Mouse (Mus musculus): Measurements from ENCODE around the gene Pa2g4. TPM values are rescaled to one million over a fixed set of nuclear protein-coding genes. Genes with fewer than 3 reads are reported as not detected.

Gene Pa2g4
- total RNA-seq, 2 experiments from 2014 or later: 67.1 to 68.6 TPM

DNA sequence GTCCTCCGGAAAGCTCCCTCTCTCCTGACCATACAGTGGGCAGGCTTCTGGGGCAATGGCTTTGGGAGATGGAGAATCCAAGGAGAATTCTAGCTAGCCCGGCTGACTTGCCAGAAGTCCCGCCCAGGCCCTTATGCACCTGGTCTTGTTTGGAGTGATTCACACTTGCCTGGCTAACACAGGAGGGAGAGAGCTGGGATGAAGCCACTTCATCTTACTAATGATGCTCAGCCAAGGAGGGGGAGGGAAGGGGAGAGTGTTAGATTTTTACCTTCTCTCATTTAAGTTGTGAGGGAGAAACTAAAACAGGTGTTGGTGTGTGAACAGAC lies 20.3 kb downstream of the Pa2g4 start:
- intact Hi-C loops (cut with DNase I): loop anchor here (10.0 kb wide), 1 partner anchor 171 kb away; the partner anchor contains the start of gene Ankrd52
- no peak for DNase-seq (ENCODE audit: low spot score in 2 of 2)

- no peak for DNase-seq (ENCODE audit: low spot score in 2 of 2)
- intact Hi-C loops (cut with DNase I): loop anchor here (10.0 kb wide), 1 partner anchor 170 kb away; the partner anchor contains the start of gene Ankrd52
Measured at GRCm38 (mm10) chr10:128544674-128545569, 20.9 kb downstream of the Pa2g4 start.

DNA sequence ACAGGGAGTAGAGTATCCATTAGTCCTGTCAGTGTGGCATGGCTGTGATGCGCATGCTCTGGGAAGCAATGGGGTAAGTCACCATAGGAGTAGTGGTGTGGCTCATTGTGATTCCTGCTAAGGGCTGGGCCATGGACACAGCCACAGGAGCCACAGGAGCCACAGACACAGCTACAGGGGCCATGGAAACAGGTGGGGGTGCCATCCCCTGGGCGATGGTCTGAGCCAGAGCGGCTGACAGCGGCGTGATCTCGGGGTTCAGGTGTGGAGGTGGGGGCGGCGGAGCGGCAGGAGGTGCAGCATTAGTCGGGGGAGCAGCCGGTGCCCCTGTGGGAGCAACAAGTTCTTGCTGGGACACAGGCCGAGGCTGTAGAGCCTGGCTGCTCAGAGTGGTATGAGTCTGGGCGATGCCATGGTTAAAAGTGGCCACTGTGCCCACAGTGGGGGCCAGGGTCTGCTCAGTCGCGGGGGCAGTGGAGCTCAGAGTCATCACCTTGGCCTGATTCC lies 21.6 kb downstream of the Pa2g4 start:
- intact Hi-C loops (cut with DNase I): loop anchor here (10.0 kb wide), 1 partner anchor 169 kb away; the partner anchor contains the start of gene Ankrd52
- DNase-seq (ENCODE audit: low spot score in 2 of 2): no peak

DNA sequence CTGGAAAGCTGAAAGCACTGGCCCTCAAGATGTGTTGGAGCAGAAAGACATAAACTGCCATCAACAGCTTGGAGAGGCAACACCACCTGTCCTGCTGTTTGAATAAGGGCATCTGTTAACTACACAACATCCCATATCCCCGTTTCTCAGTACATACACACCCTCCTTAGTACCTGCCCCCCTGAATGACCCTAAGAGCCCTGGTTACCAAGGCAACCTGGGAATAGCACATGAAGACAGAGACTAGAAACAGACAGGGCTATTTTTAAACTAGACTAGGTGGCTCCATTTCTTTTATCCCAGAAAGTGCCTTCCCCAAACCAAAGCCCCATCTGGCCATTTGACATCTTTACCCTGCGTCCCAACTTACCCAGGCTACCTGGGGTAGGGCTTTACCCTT lies 22.7 kb downstream of the Pa2g4 start:
- intact Hi-C loops (cut with DNase I): loop anchor here (10.0 kb wide), 1 partner anchor 168 kb away; the partner anchor contains the start of gene Ankrd52
- peak in 1 of 2 experiments; percentile 60 for DNase-seq (ENCODE audit: low spot score in 2 of 2)

DNA sequence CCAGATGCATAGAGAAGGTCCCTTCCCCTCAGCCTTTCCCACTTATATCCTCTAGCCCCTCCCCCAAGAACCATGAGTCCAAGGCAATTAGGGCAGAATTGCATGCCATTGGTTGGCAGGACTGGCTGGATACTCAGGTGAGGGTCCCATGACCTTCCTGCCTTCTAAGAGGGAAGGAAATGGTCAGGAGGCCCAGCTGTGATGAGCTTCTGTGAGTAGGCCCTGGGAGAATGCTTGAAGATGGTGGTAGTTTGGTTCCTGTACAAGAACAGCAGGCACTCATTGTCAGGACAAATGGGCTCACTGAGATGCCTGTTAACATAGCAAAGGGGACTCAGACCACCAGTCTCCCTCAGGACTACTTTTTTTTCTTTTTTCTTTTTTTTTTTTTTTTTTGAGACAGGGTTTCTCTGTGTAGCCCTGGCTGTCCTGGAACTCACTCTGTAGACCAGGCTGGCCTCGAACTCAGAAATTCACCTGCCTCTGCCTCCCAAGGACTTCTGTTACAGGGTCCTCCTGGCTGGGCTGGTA lies 27.4 kb downstream of the Pa2g4 start:
- no peak for DNase-seq (ENCODE audit: low spot score in 2 of 2)
- intact Hi-C loops (cut with DNase I): loop anchor here (5.0 kb wide), 1 partner anchor 46 kb away; the partner anchor contains the start of gene Myl6

DNA sequence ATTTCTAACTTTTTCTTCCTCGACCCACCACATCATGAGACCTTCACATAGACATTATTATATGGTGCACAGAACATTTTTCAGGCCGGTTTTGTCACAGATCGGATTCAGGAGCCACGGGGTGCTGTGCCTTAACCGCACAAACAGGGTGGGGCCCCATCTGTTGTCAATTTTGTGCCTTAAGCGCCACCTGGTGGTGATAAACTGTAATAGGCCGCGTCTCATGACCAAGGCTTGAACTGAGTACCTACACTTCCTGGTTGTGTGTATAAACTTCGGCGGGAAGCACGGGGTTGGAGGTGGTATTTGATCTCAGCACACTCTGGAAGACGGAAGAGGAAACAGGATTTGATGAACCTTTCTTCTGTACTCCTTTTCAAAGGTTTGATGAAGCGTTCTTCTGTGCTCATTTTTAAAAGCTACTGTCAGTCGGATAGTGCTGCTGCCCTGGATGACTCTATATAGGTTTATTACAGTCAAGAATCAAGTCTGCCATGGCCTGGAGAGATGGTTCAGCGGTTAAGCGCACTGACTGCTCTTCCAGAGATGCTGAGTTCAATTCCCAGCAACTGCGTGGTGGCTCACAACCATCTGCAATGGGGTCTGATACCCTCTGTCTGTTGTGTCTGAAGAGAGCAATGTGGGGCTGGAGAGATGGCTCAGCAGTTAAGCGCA lies 29.4 kb downstream of the Pa2g4 start:
- intact Hi-C loops (cut with DNase I): loop anchor here (5.0 kb wide), 1 partner anchor 44 kb away; the partner anchor contains the start of gene Myl6
- DNase-seq (ENCODE audit: low spot score in 2 of 2): peak; percentile 91

DNA sequence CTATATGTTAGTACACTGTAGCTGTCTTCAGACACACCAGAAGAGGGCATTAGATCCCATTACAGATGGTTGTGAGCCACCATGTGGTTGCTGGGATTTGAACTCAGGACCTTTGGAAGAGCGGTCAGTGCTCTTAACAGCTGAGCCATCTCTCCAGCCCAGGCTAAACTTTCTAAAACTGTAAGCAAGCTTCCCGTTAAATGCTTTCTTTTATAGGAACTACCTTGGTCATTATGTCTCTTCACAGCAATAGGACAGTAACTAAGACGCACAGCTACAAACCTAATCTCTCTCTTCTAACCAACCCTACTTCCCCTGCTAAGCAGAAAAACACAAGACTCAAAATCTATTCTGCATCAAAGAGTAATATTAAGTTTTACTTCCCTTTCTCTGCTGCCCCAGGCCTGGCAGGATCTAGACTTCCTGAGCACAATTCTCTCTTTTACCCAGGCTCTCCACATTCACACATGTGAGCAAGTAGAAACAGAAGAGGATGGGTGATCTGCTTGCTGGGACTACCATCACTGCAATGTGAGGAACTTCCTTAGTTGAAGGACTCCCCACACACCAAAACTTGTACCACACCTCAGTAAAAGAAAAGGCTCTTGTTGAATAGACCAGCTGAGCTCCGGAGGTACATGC lies 30.0 kb downstream of the Pa2g4 start:
- intact Hi-C loops (cut with DNase I): loop anchor here (5.0 kb wide), 1 partner anchor 43 kb away; the partner anchor contains the start of gene Myl6
- no peak for DNase-seq (ENCODE audit: low spot score in 2 of 2)

DNA sequence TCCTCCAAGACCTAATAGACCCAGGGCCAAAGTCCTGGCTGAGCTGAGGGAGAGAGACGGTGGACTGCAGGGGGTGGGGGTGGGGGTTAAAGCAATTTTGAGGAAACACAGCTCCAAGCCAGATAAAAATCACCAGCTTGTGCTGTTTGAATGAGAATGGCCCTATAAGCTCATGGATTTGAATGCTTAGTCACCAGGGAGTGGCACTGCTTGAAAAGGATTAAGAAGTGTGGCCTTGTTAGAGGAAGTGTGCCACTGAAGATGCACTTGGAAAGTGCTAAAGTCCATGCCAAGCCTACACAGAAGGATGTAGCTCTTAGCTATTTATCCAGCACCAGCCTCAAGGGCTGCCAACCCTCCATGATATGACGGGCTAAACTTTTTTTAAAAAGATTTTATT lies 30.6 kb downstream of the Pa2g4 start:
- intact Hi-C loops (cut with DNase I): loop anchor here (5.0 kb wide), 1 partner anchor 43 kb away; the partner anchor contains the start of gene Myl6
- no peak for DNase-seq (ENCODE audit: low spot score in 2 of 2)

DNA sequence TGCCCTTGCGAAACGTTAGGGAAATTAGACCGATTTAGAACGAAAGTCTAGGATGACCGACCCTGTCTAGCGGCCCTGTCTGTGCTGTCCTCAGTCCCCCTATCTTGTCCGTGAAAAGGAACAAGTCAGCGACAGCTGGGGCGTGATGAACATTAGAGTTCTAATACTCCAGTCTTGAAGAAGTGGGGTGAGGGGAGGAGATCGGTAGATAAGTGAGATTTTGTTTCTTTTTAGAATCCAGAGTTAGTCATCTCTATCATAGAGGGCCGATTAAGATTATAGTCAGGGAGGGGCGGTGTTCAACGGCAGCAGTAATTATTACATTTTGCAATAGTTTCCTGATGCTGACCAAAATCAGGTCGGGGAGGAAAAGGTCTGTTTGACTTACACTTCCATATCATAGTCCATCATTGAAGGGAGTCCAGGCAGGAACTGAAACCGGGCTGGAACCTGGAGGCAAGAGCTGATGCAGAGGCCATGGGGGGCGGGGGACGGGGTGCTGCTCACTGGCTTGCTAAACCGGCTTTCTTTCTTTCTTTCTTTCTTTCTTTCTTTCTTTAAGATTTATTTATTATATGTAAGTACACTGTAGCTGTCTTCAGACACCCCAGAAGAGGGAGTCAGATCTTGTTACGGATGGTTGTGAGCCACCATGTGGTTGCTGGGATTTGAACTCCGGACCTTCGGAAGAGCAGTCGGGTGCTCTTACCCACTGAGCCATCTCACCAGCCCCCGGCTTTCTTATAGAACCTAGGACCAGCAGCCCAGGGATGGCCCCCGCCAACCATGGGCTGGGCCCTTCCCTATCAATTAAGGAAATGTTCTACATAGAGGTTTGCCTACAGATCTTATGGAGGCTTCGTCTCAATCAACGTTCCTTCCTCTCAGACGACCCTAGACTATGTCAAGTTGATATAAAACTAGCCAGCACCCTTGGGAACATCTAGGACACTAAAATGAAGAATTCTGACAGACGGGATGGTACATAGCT lies 39.1 kb downstream of the Pa2g4 start:
- intact Hi-C loops (cut with DNase I): no loop called here
- no peak for DNase-seq (ENCODE audit: low spot score in 2 of 2)

- DNase-seq (ENCODE audit: low spot score in 2 of 2): peak; percentile 89 to 95
- intact Hi-C loops (cut with DNase I): no loop called here
Measured at GRCm38 (mm10) chr10:128525671-128526308, 40.0 kb downstream of the Pa2g4 start, which contains the start of gene Esyt1. TSS of gene Esyt1 (minus strand) at chr10:128525871.

GRCm38 (mm10) chr10:128524732-128525662 lies 40.8 kb downstream of the Pa2g4 start:
- DNase-seq (ENCODE audit: low spot score in 2 of 2): peak; percentile 49 to 50
- intact Hi-C loops (cut with DNase I): no loop called here

GRCm38 (mm10) chr10:128524111-128524731 lies 41.6 kb downstream of the Pa2g4 start:
- intact Hi-C loops (cut with DNase I): no loop called here

DNA sequence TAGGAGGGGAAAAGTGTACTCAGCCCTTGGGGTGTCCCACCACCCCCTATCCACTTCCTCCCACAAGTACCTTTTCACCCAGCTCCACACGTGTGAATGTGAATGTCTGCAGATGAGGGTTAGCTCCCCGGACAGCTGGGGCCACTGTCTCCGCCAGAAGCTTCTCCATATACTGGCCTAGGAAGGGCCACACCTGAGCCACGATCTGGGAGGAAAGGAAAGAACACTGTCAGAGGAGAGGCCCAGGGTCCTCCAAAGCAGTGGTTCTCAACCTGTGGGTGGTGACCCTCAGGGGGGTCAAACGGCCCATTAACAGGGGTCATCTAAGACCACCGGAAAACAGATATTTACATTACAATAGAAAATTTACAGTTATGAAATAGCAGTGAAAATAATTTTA lies 43.4 kb downstream of the Pa2g4 start:
- intact Hi-C loops (cut with DNase I): no loop called here
- DNase-seq (ENCODE audit: low spot score in 2 of 2): no peak

More at GRCm38 (mm10) chr10:128524111-128524731, 41.6 kb downstream of the Pa2g4 start:
- no peak for DNase-seq (ENCODE audit: low spot score in 2 of 2)

- intact Hi-C loops (cut with DNase I): no loop called here
- DNase-seq (ENCODE audit: low spot score in 2 of 2): no peak
Measured at GRCm38 (mm10) chr10:128520591-128520990, 45.2 kb downstream of the Pa2g4 start.

- DNase-seq (ENCODE audit: low spot score in 2 of 2): peak; percentile 33 to 68
- intact Hi-C loops (cut with DNase I): no loop called here
Measured at GRCm38 (mm10) chr10:128518833-128519232, 47.0 kb downstream of the Pa2g4 start.

- intact Hi-C loops (cut with DNase I): no loop called here
- DNase-seq (ENCODE audit: low spot score in 2 of 2): no peak
Measured at GRCm38 (mm10) chr10:128516677-128517076, 49.1 kb downstream of the Pa2g4 start.

All from left cerebral cortex, postnatal 14 days (tissue).